Mouse (Mus musculus) lung, postnatal 0 days (tissue): ENCODE results near the gene Sac3d1.

Experiments used
- CTCF ChIP-seq: IDR thresholded peaks from 2 replicates; pipeline ENCODE4 v1.5.1; 2016; ENCODE audit warnings: antibody characterized with exemption, mild to moderate bottlenecking
- EP300 ChIP-seq: IDR thresholded peaks from 2 replicates; pipeline ENCODE4 v1.6.1; 2016; ENCODE audit warnings: antibody characterized with exemption, mild to moderate bottlenecking, control low read depth

DNA sequence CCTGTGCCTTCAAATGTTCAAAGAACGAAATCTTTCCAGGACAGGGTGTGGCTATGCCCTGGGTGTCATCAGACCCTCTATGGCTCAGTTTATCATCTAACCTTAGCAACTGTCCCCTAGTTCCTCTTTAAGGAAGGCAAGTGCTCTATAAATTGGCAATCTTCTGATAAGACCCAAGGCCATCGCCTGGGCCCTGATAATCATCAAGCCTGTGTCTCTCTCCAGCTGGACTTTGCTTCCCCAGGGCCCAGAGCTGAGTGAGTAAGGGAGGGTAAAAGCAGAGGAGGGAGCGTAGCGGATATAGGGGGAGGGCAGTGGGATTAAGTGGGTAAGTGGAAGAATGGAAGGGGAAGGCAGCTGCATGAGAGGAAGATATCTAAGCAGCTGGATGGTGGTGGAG lies 14.0 kb downstream of the Sac3d1 start:
- TF ChIP-seq EP300 (no peak), CTCF (no peak)
